Mouse (Mus musculus) erythroblast, embryonic 14.5 days (primary cell): Measurements from ENCODE around the gene Maea. TPM values are rescaled to one million over a fixed set of nuclear protein-coding genes. Genes with fewer than 3 reads are reported as not detected.

Experiments
- H3K27me3 ChIP-seq: 2 replicates; pipeline ENCODE4 v1.6.1; 2012; ENCODE audit warnings: inconsistent platforms; ENCODE audit not compliant: control insufficient read depth
- H3K36me3 ChIP-seq: 2 replicates; pipeline ENCODE4 v1.6.1; 2012; ENCODE audit warnings: mild to moderate bottlenecking, inconsistent platforms; ENCODE audit not compliant: control insufficient read depth
- H3K4me1 ChIP-seq: 2 replicates; pipeline ENCODE4 v1.6.1; 2012; ENCODE audit warnings: inconsistent platforms; ENCODE audit not compliant: control insufficient read depth
- H3K4me3 ChIP-seq: replicated peaks from 2 replicates; pipeline ENCODE3; 2012; ENCODE audit warnings: moderate library complexity, mild to moderate bottlenecking, inconsistent platforms
- H3K9me3 ChIP-seq: 2 replicates; pipeline ENCODE4 v1.6.1; 2012; ENCODE audit warnings: low read length, inconsistent platforms, mixed read lengths; ENCODE audit not compliant: control insufficient read depth
- GATA1 ChIP-seq: IDR thresholded peaks from 2 replicates; pipeline ENCODE4 v1.6.1; 2012; ENCODE audit warnings: low read length, inconsistent platforms, mixed read lengths
- TAL1 ChIP-seq: IDR thresholded peaks from 3 replicates; pipeline ENCODE4 v1.6.1; 2012; ENCODE audit warnings: low read length, inconsistent platforms, mixed read lengths
- polyA plus RNA-seq: library from polyadenylated mRNA; stranded (reverse); fragments of >175 nt; gene quantifications from 2 replicates; pipeline ENCODE4 v1.2.3, GENCODE M21; 2012

The Maea gene
- polyA plus RNA-seq, 1 experiment = 8.7 TPM

GRCm38 (mm10) chr5:33420313-33420712 is 85.0 kb downstream of the Maea start:
- no peaks in the 10 kb centered on the region for H3K9me3 ChIP-seq
- TF ChIP-seq TAL1 (no peak), GATA1 (no peak)
- no peaks in the 10 kb centered on the region for H3K4me1 ChIP-seq
- peaks cover 4% of the 10 kb centered on the region; the same call in 1 of the 2 replicates for H3K27me3 ChIP-seq
- H3K36me3 ChIP-seq = no peaks in the 10 kb centered on the region; the same call in 1 of the 2 replicates
- no peak overlapping the region for H3K4me3 ChIP-seq

Other genes with a start within 250 kb of the Maea start
- gene Slc5a1, start 231.3 kb upstream of the Maea start, polyA plus RNA-seq = not detected in 2 replicates
- 0.05 and 0.15 TPM in 2 replicates for gene Spon2, start 117.1 kb upstream of the Maea start, polyA plus RNA-seq
- 61.9 and 68.6 TPM in 2 replicates for gene Ctbp1, start 60.5 kb upstream of the Maea start, polyA plus RNA-seq
- 0.09 and 0.12 TPM in 2 replicates for gene Uvssa, start 43.0 kb downstream of the Maea start, polyA plus RNA-seq
- gene Nkx1-1, start 98.5 kb downstream of the Maea start, polyA plus RNA-seq = not detected in 2 replicates